Mouse (Mus musculus): ENCODE measurements around the gene Gm28053. TPM values are rescaled to one million over a fixed set of nuclear protein-coding genes. Genes with fewer than 3 reads are reported as not detected.

Gene Gm28053
- polyA plus RNA-seq, 1 experiment from 2014 or later: 1.1 TPM

- Histone ChIP-seq H3K4me3 (ENCODE audit: low read depth, low read length) (peak overlapping the region; percentile 54), H3K9me3 (ENCODE audit: low read length) (no peaks in the 10 kb centered on the region), H3K9ac (replicated peaks) (peak overlapping the region; percentile 43), H3K4me2 (ENCODE audit: low read depth, low read length) (peak overlapping the region; percentile 71), H3K36me3 (replicated peaks; ENCODE audit: insufficient read depth, low read length) (no peaks in the 10 kb centered on the region), H3K4me1 (ENCODE audit: insufficient read depth) (peaks cover 23% of the 10 kb centered on the region), H3K27ac (ENCODE audit: low read depth) (peak overlapping the region; percentile 74), H3K27me3 (ENCODE audit: insufficient read depth, low read length) (no peaks in the 10 kb centered on the region)
- 51% methylated on average over 52 of the region's 52 CpGs for WGBS (ENCODE audit: insufficient replicate concordance)
- ATAC-seq: peak; percentile 80
- DNase-seq: peak; percentile 71
- TF ChIP-seq EP300 (IDR thresholded peaks at IDR 0.05; ENCODE audit: low read depth) (no peak), CTCF (IDR thresholded peaks at IDR 0.05; ENCODE audit: low read depth) (0 out of 2 replicates have a peak, but pooled peaks have one; percentile 1)
Measured at GRCm38 (mm10) chr6:48742422-48743351, 24.3 kb downstream of the Gm28053 start.

GRCm38 (mm10) chr6:48745490-48745889 lies 27.1 kb downstream of the Gm28053 start:
- no peak for DNase-seq
- no peak overlapping the region for H3K4me2 ChIP-seq (ENCODE audit: low read depth, low read length)
- peak overlapping the region; percentile 68 for H3K27ac ChIP-seq (ENCODE audit: low read depth)

GRCm38 (mm10) chr6:48745959-48746889 lies 27.8 kb downstream of the Gm28053 start, which contains the start of gene Gimap5:
Gene Gimap5, plus strand, starts transcription at chr6:48746197.
- H3K9me3 ChIP-seq (ENCODE audit: low read length): no peaks in the 10 kb centered on the region
- H3K4me3 ChIP-seq (ENCODE audit: low read depth, low read length): 0 out of 2 replicates have a peak within 1 kb of the TSS, but pooled peaks have one; percentile 2
- peak within 1 kb of the TSS; percentile 68 for H3K27ac ChIP-seq (ENCODE audit: low read depth)
- TF ChIP-seq EP300 (IDR thresholded peaks at IDR 0.05; ENCODE audit: low read depth) (0 out of 2 replicates have a peak, but pooled peaks have one; percentile 17), CTCF (IDR thresholded peaks at IDR 0.05; ENCODE audit: low read depth) (peak; percentile 64)
- H3K4me1 ChIP-seq (ENCODE audit: insufficient read depth): peaks cover 12% of the 10 kb centered on the region
- ATAC-seq: peak; percentile 33
- peak; percentile 50 for DNase-seq
- H3K4me2 ChIP-seq (ENCODE audit: low read depth, low read length): peak within 1 kb of the TSS; percentile 31
- no peaks in the 10 kb centered on the region for H3K27me3 ChIP-seq (ENCODE audit: insufficient read depth, low read length)
- peak within 1 kb of the TSS; percentile 23; the same call in 1 of the 2 replicates for H3K9ac ChIP-seq (replicated peaks)
- WGBS (ENCODE audit: insufficient replicate concordance): 21% methylated on average over 16 of the region's 16 CpGs
- no peaks in the 10 kb centered on the region for H3K36me3 ChIP-seq (replicated peaks; ENCODE audit: insufficient read depth, low read length)

More at GRCm38 (mm10) chr6:48745490-48745889, 27.1 kb downstream of the Gm28053 start:
- TF ChIP-seq CTCF (IDR thresholded peaks at IDR 0.05; ENCODE audit: low read depth) (no peak), EP300 (IDR thresholded peaks at IDR 0.05; ENCODE audit: low read depth) (no peak)
- no peak overlapping the region for H3K9ac ChIP-seq (replicated peaks)
- no peaks in the 10 kb centered on the region for H3K36me3 ChIP-seq (replicated peaks; ENCODE audit: insufficient read depth, low read length)
- no peaks in the 10 kb centered on the region for H3K9me3 ChIP-seq (ENCODE audit: low read length)
- no peaks in the 10 kb centered on the region for H3K27me3 ChIP-seq (ENCODE audit: insufficient read depth, low read length)
- no peak overlapping the region for H3K4me3 ChIP-seq (ENCODE audit: low read depth, low read length)
- 22% methylated on average over 2 of the region's 2 CpGs for WGBS (ENCODE audit: insufficient replicate concordance)
- no peak for ATAC-seq
- peaks cover 19% of the 10 kb centered on the region for H3K4me1 ChIP-seq (ENCODE audit: insufficient read depth)

DNA sequence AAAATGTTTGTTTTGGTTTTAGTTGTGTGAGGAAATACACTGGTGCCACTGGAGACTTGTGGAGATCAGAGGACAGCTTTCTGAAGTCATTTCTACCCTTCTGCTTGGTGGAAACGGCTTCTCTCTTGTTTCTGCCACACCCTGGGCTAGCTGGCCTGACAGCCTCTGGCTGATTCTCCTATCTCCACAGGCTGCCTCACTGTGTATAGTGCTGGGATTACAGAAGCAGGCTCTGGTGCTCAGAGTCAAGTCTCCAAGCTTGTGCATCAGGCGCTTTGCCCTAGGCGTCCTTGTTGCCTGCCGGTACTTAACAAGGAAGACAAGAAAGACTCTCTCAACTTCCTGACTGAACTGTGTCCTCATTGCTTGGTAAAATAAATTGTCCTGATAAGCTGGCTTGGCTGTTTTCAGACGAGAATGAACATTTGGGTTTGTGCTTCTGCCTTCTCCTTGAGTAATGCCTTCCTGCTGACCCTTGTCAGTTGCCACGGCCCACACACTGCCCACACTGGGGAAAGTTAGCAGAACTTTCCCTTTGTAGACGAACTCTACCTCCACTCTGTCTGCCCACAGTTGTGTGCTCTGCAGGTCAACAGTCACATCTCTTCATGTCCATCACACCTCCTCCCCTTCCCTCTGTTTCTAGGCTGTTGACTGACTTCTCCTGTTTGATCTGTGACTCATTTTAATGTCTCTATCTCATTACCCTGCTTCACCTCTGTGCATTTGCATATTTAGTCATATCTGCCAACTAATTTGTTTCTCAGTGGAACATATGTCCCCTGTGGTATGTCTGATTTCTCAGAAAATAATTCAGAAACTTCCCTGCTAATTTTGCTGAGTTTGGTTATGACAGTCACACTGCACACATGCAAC lies 28.9 kb downstream of the Gm28053 start:
- peak overlapping the region; percentile 68 for H3K27ac ChIP-seq (ENCODE audit: low read depth)
- 0 out of 2 replicates have a peak overlapping the region, but pooled peaks have one; percentile 1 for H3K4me3 ChIP-seq (ENCODE audit: low read depth, low read length)
- 26% methylated on average over 7 of the region's 7 CpGs for WGBS (ENCODE audit: insufficient replicate concordance)

DNA sequence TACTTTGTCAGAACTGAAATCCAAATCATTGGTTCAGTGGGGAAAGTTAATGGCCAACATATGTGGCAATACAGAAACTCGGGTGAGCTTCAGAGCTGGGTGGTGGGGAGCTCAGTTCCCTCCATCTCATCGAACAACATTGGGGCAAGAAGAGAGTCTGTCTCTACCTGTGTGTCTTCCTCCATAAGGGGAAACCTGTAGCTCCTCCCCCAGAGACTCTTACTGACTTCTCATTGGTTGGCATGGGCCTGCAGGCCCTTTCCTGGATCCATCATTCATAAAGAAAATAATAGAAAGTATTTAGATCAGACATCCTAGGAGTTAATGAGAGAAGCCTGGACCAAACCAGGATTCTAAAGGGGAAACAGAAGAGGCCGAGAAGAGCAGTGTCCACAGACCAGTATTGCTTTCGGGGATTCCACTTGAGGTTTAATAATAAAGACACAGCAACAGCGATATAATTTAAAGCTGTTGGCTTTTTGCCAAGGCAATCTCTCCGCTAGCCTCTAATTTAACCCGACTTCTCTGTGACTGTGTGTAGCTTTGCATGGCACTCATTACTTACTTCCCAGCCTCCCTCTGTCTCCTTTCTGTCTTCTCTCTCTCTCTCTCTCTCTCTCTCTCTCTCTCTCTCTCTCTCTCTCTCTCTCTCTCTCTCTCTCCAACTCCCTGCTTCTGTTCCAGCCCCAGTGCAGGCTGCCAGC lies 45.3 kb downstream of the Gm28053 start:
- Histone ChIP-seq H3K36me3 (replicated peaks; ENCODE audit: insufficient read depth, low read length) (no peaks in the 10 kb centered on the region), H3K9ac (replicated peaks) (no peak overlapping the region), H3K4me3 (ENCODE audit: low read depth, low read length) (no peak overlapping the region), H3K27ac (ENCODE audit: low read depth) (no peak overlapping the region), H3K4me2 (ENCODE audit: low read depth, low read length) (no peak overlapping the region), H3K27me3 (ENCODE audit: insufficient read depth, low read length) (no peaks in the 10 kb centered on the region), H3K4me1 (ENCODE audit: insufficient read depth) (peaks cover 5% of the 10 kb centered on the region), H3K9me3 (ENCODE audit: low read length) (no peaks in the 10 kb centered on the region)
- TF ChIP-seq EP300 (IDR thresholded peaks at IDR 0.05; ENCODE audit: low read depth): no peak
- TF ChIP-seq CTCF (IDR thresholded peaks at IDR 0.05; ENCODE audit: low read depth): no peak
- DNase-seq (no peak), ATAC-seq (no peak)
- WGBS (ENCODE audit: insufficient replicate concordance): 83% methylated on average over 7 of the region's 7 CpGs

More for the DNA sequence above, 28.9 kb downstream of the Gm28053 start:
- Histone ChIP-seq H3K9me3 (ENCODE audit: low read length) (no peaks in the 10 kb centered on the region), H3K36me3 (replicated peaks; ENCODE audit: insufficient read depth, low read length) (no peaks in the 10 kb centered on the region), H3K9ac (replicated peaks) (no peak overlapping the region; the same call in 1 of the 2 replicates), H3K4me2 (ENCODE audit: low read depth, low read length) (peak overlapping the region; percentile 26), H3K4me1 (ENCODE audit: insufficient read depth) (peaks cover 5% of the 10 kb centered on the region), H3K27me3 (ENCODE audit: insufficient read depth, low read length) (no peaks in the 10 kb centered on the region)
- ATAC-seq (no peak), DNase-seq (no peak)
- TF ChIP-seq EP300 (IDR thresholded peaks at IDR 0.05; ENCODE audit: low read depth) (no peak), CTCF (IDR thresholded peaks at IDR 0.05; ENCODE audit: low read depth) (no peak)

All from liver, postnatal 0 days (tissue).